Comparison of ENCODE assay signal across 28 mouse cellular contexts in the genomic region with DNA sequence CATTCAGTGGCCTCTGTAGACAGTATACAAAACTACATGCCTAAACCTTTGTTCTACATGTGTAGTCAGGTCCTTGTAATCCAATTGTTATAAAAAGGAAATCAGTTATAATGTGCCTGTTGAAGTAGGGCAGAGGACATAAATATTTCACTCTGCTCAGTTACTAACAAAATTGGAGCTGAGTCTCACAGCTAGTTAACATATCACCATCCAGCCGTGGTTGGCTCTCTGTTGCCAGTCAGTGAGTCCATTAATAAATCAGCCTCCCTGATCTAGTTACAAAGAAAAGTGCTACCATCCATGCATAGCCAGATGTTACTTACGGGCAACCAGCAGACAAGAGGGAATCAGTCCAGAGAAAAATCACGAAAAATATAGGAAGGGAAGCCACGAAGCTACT.
DNase-seq lines count a peak whose midpoint lies in the region; ATAC-seq and TF ChIP-seq lines count a peak whose summit lies in the region.
"Had no signal": no experiment of that assay in that cellular context is flagged by ENCODE, and none has a peak within 500 bp of the region (broad histone marks: within the 10 kb centered on the region; RNA-seq: fewer than 3 reads in every experiment).

No protein-coding gene starts in this region.

- no peak overlapping the region for H3K9ac ChIP-seq in kidney, embryonic 15.5 days
- no peak overlapping the region for H3K9ac ChIP-seq in kidney, postnatal 0 days (ENCODE audit: low read depth, low read length)
- H3K9ac ChIP-seq: embryonic facial prominence, embryonic 12.5 days; embryonic facial prominence, embryonic 15.5 days; heart, embryonic 12.5 days; heart, embryonic 15.5 days; hindbrain, embryonic 13.5 days had no signal

- WGBS in kidney, adult 2 months, result 35% methylated on average over 4 of the region's 4 CpGs
- WGBS in kidney, embryonic 15.5 days, result 45% methylated on average over 4 of the region's 4 CpGs
- WGBS in kidney, postnatal 0 days, result 43% methylated on average over 4 of the region's 4 CpGs

- no peaks in the 10 kb centered on the region for H3K9me3 ChIP-seq in kidney, embryonic 15.5 days (replicated peaks)
- no peaks in the 10 kb centered on the region for H3K9me3 ChIP-seq in kidney, postnatal 0 days (replicated peaks; ENCODE audit: low read length)
- H3K9me3 ChIP-seq: embryonic facial prominence, embryonic 12.5 days; embryonic facial prominence, embryonic 15.5 days; heart, embryonic 15.5 days; hindbrain, embryonic 10.5 days; hindbrain, embryonic 13.5 days had no signal

- no peak for TF ChIP-seq POLR2A in kidney, adult 2 months (IDR thresholded peaks at IDR 0.05; ENCODE audit: low read depth, low read length)

- H3K36me3 ChIP-seq in kidney, adult 2 months (ENCODE audit: control insufficient read depth, insufficient read depth, low read length), result no peaks in the 10 kb centered on the region
- H3K36me3 ChIP-seq in kidney, embryonic 15.5 days, result no peaks in the 10 kb centered on the region
- no peaks in the 10 kb centered on the region for H3K36me3 ChIP-seq in kidney, postnatal 0 days (ENCODE audit: insufficient read depth, low read length)
- H3K36me3 ChIP-seq: embryonic facial prominence, embryonic 12.5 days; embryonic facial prominence, embryonic 15.5 days; G1E; heart, embryonic 12.5 days; heart, embryonic 15.5 days; hindbrain, embryonic 10.5 days; hindbrain, embryonic 13.5 days had no signal

- H3K4me3 ChIP-seq in kidney, adult 2 months (ENCODE audit: insufficient read depth, low read depth, low read length), result no peak overlapping the region
- no peak overlapping the region for H3K4me3 ChIP-seq in kidney, embryonic 15.5 days (replicated peaks)
- no peak overlapping the region for H3K4me3 ChIP-seq in kidney, postnatal 0 days (replicated peaks; ENCODE audit: low read depth, low read length)
- H3K4me3 ChIP-seq: embryonic facial prominence, embryonic 12.5 days; embryonic facial prominence, embryonic 15.5 days; heart, embryonic 12.5 days; heart, embryonic 15.5 days; hindbrain, embryonic 10.5 days; hindbrain, embryonic 13.5 days had no signal

- no peak overlapping the region for H3K4me2 ChIP-seq in kidney, embryonic 15.5 days
- no peak overlapping the region for H3K4me2 ChIP-seq in kidney, postnatal 0 days (ENCODE audit: low read length)
- H3K4me2 ChIP-seq: embryonic facial prominence, embryonic 12.5 days; embryonic facial prominence, embryonic 15.5 days; heart, embryonic 12.5 days; heart, embryonic 15.5 days; hindbrain, embryonic 13.5 days had no signal

- TF ChIP-seq CTCF in kidney, adult 2 months (conservative IDR thresholded peaks at IDR 0.05; ENCODE audit: insufficient read depth, insufficient read length, low read depth, low read length), result no peak
- TF ChIP-seq CTCF in kidney, postnatal 0 days (IDR thresholded peaks at IDR 0.05; ENCODE audit: low read depth), result no peak

- DNase-seq in kidney, adult 2 months, result peak; percentile 70
- no peak for DNase-seq in kidney, postnatal 4 days
- DNase-seq in kidney, adult 18-20 months, result no peak
- DNase-seq in kidney, postnatal 0 days (ENCODE audit: low spot score), result peak; percentile 38
- peak; percentile 2 for DNase-seq in retina, embryonic 14.5 days (ENCODE audit: low spot score)
- no peak for DNase-seq in testis, postnatal 14 days (ENCODE audit: low spot score)
- DNase-seq: adrenal gland, postnatal 10 days; B cell, adult 2 months; cerebellum, adult 11 months; cerebellum, adult 2 months; cerebellum, adult 9-11 months; cerebellum, postnatal 25 days; gastrocnemius, postnatal 25 days; heart, adult 18-20 months; heart, postnatal 10 days; heart, postnatal 36 days had no signal

- no peak overlapping the region for H3K27ac ChIP-seq in kidney, adult 2 months (ENCODE audit: insufficient read depth, low read depth, low read length)
- H3K27ac ChIP-seq in kidney, embryonic 15.5 days, result 0 out of 2 replicates have a peak overlapping the region, but pooled peaks have one; percentile 41
- no peak overlapping the region for H3K27ac ChIP-seq in kidney, postnatal 0 days
- H3K27ac ChIP-seq: embryonic facial prominence, embryonic 12.5 days; embryonic facial prominence, embryonic 15.5 days; heart, embryonic 15.5 days; hindbrain, embryonic 10.5 days; hindbrain, embryonic 13.5 days had no signal

- H3K27me3 ChIP-seq in kidney, adult 2 months (replicated peaks; ENCODE audit: control insufficient read depth, insufficient read depth, low read length), result no peaks in the 10 kb centered on the region
- H3K27me3 ChIP-seq in kidney, embryonic 15.5 days, result no peaks in the 10 kb centered on the region
- H3K27me3 ChIP-seq in kidney, postnatal 0 days (ENCODE audit: insufficient read depth, low read length), result no peaks in the 10 kb centered on the region
- H3K27me3 ChIP-seq: CH12.LX; embryonic facial prominence, embryonic 12.5 days; embryonic facial prominence, embryonic 15.5 days; heart, embryonic 12.5 days; heart, embryonic 15.5 days; hindbrain, embryonic 13.5 days; Patski had no signal

- ATAC-seq in kidney, embryonic 15.5 days (replicated peaks; ENCODE audit: low FRiP score), result 0 out of 2 replicates have a peak, but pooled peaks have one; percentile 49
- ATAC-seq in kidney, postnatal 0 days (replicated peaks; ENCODE audit: low FRiP score, low read depth), result no peak
- ATAC-seq in inflammation-experienced regulatory T-cells, adult 6 months, result no peak
- ATAC-seq: forebrain, embryonic 14.5 days; Patski had no signal

- H3K4me1 ChIP-seq in kidney, adult 2 months (ENCODE audit: control insufficient read depth, insufficient read depth, low read length), result no peaks in the 10 kb centered on the region
- H3K4me1 ChIP-seq in kidney, embryonic 15.5 days, result no peaks in the 10 kb centered on the region
- H3K4me1 ChIP-seq in kidney, postnatal 0 days (replicated peaks; ENCODE audit: insufficient read depth, low read length), result no peaks in the 10 kb centered on the region
- H3K4me1 ChIP-seq: embryonic facial prominence, embryonic 12.5 days; heart, embryonic 12.5 days; heart, embryonic 15.5 days; hindbrain, embryonic 10.5 days; hindbrain, embryonic 13.5 days had no signal

Comparison
In these comparisons a context has a peak if more than half of its experiments do, and no peak if none do; other contexts are left out.
1. DNase-seq: peak in kidney, adult 2 months (single experiment), kidney, postnatal 0 days (single experiment) and retina, embryonic 14.5 days (single experiment); none in kidney, postnatal 4 days (0 of 2), kidney, adult 18-20 months (single experiment) and testis, postnatal 14 days (single experiment).